Mouse (Mus musculus): ENCODE results near the gene Aif1.

GRCm38 (mm10) chr17:35147922-35148639, 27.8 kb downstream of the Aif1 start:
- no peak for TF ChIP-seq CTCF (IDR thresholded peaks at IDR 0.05; ENCODE audit: borderline replicate concordance, control insufficient read depth, extremely low read depth, insufficient read depth, low read length, poor library complexity)
- TF ChIP-seq POLR2A (IDR thresholded peaks at IDR 0.05; ENCODE audit: control insufficient read depth, extremely low read depth, insufficient read depth, low read length, poor library complexity): no peak

All from thymus, adult 2 months (tissue).